Mouse (Mus musculus): ENCODE results near the gene Nudt2.

The Nudt2 gene

DNA sequence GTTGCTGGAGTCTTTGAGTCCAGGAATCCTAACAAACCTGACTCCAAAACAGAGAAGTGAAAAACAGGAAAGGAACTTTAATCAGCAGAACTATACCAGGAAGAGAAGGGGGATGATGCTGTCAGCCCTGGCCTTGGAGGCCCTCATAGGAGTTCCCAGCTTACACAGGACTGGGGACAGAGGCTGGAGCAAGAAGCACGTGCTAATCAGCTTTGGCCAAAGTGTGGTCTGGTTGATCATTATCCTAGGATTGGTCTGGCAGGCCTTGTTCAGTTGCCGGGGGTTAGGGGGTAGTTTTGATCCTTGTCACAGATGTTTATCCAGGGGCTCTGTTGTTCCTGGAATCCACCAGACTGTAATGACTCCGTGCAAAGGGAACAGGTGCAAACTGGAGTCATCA, 29.4 kb downstream of the Nudt2 start:
- DNase-seq (ENCODE audit: low spot score) = no peak

DNA sequence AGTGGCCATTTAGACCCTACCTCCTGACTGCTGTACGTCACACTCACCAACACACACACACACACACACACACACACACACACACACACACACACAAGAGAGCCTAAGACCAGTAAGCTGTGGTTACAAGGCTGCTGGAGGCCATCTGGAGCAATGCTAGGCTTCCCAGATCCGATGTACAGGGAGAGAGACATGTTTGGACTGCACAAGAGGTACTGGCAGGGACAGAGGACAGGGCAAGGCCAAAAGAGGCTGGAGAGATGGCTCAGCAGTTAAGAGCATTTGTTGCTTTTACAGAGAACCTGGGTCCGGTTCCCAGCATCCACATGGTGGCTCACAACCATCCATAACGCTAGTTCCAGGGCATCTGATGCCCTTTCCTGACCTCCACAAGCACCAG, 30.1 kb downstream of the Nudt2 start:
- no peak for DNase-seq (ENCODE audit: low spot score)

DNA sequence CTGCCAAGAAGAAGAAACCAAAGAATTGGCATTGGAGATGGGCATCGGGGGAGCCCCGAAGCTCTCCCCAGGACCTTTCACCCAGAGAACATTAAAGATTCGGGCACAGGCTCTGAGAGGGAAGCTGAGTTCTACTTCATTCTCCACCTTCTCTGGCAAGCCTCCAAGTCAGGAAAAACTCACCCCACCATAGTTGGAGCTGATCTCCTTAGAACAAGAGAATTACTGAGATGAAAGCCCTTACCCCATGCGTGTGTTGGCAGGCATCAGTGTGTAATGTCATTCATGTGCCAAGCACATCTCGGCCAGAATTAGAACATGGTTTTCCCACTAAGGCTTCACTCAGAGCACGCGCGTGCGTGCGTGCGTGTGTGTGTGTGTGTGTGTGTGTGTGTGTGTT, 30.9 kb downstream of the Nudt2 start:
- peak; percentile 36 for DNase-seq (ENCODE audit: low spot score)

DNA sequence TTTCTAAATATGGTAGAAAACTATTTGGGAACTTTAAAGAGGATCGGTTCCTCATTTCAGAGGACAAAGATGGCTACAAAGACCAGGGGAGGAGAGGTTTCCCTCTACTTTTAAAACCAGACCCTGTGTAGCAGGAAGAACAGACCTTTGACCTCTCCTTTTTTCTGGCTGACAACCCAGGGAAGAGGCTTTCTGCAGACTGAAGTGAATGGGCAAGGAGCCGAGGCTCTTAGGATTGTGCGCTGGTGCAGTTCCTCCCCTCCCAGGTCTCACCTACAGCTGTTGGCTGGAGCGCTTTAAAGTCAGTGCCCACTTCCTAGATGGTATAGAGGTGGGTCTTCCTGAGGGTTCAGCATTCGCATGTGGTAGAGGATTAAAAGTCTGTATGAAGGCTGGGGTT, 32.1 kb downstream of the Nudt2 start:
- DNase-seq (ENCODE audit: low spot score) = no peak

DNA sequence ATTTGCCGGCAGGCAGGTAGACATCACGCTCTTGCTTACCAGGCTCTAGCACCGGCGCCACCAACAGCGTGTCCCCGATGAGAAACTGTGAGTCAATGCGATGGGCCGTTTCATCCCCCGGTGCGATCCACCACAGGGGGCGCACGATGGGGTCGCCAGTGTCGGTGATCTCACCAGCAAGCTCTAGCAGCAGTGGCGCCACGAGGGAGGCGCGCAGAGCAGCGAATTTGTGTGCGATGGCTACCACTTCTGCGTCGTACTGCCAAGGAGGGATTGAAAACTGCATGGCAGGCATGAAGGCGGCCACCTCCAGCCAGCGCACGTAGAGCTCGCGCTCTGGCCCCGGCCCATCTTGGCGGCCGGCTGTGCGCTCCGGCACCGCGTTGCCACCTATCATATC, 32.6 kb downstream of the Nudt2 start:
- no peak for DNase-seq (ENCODE audit: low spot score)

DNA sequence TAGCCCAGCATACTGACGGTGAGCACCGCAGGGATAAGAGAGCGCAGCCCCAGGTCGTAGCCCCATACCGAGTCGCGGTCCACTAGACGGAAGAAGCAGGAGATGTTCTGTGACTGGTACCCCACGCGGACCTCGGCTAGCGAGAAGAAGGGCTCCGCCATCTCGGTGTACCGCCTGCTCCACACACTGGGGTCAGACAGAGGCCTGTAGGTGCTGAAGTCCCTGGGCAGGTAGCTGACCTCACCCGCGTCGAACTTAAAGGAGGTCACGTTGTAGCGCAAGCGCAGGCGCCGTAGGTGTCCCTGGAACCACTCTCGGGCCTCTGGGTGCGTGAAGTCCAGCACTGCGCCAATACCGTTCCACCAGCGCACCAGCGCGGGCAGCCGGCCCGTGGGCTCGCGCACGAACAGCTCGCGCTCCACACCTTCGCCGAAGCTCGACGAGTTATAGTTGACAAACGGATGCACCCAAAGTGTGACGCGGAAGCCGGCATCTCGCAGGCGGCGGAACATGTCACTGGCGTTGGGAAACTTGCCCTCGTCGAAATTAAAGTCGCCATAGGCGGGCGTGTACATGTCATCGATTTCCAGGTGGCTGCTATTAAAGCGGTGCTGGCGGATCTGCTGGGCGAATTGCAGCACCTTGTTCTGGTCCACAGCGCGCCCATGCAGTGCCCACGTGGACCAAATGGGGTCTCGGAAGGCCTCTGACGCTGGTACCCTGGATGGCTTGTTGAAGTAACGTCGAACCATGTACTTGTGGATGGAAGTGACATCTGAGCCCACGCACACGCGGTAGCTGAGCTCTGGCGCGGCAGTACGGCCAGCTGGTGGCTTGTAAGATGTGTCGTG, 33.3 kb downstream of the Nudt2 start:
- DNase-seq (ENCODE audit: low spot score) = no peak

DNA sequence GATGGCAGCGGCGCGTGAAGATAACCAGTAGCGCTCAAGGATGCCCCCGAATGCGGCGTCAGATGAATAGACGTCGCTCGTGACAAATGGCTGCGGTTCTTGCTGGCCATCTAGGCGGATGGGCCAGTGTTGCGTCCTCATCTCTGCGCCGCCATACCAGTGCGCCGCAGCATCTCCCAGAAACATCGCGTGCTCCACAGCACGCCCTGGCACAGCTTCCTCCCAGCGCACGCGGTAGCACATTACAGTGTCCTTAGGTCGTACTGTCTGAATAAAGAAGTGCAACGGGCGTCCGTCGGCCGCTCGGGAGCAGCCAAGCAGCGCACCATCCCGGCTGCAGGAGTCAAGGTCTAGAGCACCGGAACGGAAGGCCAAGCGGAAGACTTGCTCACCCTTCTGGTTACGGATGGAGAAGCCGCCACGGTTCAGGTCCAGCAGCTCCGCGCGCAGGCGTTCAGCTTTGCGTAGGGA, 34.0 kb downstream of the Nudt2 start:
- no peak for DNase-seq (ENCODE audit: low spot score)

DNA sequence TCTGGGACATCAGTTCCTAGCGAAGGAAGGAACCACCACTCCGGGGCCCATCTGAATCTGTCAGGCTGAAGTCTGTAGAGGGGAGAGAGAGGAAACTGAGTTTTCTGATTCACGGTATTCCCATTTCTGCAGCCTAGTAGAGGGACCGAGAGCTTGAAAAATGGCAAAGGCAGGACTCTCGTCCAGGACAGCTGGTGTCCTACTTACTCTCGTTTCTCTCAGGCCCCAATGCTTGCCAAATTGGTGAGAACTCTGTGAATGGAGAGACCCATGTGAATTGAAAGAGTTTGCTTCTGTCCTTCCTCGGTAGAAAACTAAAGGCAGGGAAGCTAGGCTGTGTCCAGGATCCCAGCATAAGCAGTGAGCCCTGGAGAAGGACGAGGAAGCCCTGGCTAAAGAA, 34.7 kb downstream of the Nudt2 start:
- DNase-seq (ENCODE audit: low spot score) = no peak

DNA sequence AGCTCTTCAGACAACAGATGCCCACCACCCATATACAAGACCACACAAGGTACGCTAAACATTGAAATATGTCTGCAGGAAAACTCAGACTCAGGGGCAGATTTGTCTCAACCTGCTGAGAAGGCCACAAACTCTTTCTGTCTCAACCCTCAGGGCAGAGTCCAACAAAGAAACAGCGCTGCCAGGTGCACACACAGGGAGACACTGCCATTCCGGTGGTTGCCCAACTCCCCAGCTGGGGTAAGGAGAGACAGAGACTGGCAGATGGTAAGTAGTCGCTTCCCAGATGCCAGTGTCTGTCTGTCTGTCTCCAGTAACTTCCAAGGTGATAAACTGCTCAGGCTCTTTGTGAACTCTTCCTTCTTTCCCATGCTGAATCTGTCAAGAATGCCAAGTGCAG, 35.8 kb downstream of the Nudt2 start:
- no peak for DNase-seq (ENCODE audit: low spot score)

DNA sequence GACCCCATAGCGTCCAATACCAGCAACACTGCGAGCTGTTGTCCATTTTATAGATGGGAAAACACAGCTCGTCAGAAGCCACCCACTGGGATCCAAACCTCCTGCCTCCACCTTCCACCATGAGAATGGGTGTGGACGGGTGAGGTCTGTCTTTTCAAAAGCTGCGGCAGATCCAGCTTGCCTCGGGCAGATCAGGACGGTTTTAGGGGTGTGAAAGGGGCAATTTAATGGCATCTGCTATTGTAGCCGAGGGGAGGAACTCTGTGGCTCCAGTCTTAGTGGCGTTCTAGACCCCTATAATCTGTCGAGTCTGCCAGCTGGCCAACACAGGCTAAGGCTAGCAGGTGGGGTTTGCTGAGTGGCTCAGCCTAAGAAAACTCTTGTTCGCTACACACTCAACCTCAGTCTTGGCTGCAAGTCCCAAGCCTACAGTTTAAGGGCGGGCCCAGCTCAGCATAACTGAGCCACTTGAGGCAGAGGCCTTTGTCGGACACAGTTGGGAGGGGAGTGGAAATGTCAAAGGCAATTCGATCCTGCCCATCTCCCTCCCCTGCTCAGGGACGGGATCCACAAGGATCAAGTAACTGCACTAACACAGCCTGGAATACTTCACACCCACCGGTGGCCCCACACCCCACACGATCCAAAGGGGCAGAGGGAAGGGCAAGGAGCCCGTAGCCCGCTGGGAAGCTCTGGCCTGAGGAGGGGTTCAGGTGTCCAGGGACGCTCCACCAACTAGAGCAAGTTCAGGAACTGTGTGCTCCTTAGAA, 37.4 kb downstream of the Nudt2 start:
- DNase-seq (ENCODE audit: low spot score) = peak; percentile 77

DNA sequence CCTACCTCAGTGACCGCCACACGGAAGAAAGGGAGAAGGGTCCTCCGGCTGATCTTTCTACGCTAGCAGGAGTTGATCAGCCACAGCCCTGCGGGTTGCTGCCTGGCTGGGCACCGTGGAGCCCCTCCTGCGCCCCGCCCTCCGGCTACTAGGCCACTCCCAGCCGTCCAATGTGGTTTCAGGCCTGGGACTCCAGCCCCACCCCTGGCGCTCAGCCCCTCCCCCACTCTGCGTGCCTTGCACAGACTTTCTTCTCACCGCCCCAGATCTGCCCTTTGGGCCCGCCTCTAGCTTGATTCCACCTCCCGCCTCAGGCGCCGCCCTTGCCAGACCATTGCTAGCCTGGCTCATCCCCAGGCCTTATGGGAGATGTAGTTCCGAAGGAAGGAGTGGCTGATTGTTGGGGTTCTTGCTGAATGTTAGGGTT, 38.0 kb downstream of the Nudt2 start, which contains the start of gene AI464131:
Gene AI464131 (minus strand): TSS at position 91 of the 427 bp plus-strand sequence.
- peak; percentile 98 for DNase-seq (ENCODE audit: low spot score)

DNA sequence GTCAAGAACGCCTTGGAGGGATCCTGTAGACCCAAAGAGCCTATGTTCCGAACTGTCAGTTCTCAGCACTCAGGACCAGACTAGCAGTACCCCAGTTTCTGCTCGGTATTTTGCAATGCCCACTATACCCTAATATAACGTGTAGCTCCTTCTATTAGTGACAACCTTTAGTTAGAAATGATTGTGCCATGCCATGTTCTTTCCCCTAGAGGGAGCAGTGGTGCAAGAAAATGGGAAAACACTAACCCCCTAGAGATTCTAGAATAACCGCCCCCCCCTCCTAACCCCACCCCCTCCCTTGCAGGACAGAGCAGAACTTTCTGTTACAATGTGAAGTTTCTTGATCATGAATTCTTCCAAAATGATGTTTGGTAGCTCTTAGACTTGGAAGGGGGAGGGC, 39.4 kb downstream of the Nudt2 start:
- DNase-seq (ENCODE audit: low spot score) = no peak

DNA sequence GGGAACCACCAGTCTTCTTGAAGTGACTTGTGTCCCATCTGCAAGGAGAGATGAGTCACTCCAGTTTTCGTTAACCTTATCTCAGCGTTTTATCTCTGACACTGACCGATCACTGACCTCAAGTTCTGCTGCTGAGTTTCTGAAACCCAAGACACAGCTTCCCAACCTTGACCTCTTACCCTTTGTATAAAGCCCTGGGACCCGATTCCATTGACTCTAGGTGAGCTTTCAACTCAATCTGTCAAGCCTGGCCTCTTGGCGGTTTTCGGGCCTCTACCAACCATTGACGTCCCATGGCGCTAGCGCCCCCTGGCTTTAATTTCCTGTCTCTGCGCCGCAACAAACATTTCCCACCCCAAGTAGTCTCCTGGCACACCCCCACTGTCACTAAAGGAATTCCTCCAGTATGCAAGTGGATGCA, 40.2 kb downstream of the Nudt2 start:
- DNase-seq (ENCODE audit: low spot score) = peak; percentile 35

DNA sequence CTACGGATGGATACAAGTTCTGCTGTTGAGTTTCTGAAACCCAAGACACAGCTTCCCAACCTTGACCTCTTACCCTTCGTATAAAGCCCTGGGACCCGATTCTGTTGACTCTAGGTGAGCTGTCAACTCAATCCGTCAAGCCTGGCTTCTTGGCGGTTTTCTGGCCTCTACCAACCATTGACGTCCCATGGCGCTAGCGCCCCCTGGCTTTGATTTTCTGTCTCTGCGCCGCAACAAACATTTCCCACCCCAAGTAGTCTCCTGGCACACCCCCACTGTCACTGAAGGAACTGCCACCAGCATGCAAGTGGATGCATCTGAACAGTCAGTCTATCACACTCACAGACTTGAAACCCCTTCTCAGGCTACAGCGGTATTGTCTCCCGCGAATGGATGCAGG, 41.2 kb downstream of the Nudt2 start:
- DNase-seq (ENCODE audit: low spot score) = peak; percentile 73

DNA sequence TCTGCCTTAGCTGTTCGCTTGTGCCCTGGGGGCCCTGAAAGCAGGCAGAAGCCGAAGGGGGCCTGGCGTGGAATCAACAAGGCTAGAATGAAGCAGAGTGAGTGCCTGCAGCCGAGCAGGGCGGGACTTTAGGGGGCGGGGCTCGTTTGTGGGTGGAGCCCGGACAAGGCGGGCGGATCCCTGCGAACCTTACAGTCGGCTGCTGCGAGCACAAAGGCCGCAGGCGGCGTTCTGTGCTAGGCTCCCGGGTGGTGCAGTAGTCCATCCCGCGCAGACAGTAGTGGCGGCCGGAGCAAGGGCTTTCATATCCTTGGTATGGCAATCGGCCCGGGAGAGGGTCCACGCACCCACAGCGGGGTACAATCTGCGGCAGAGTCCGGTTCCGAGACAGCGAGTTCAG, 42.0 kb downstream of the Nudt2 start:
- DNase-seq (ENCODE audit: low spot score) = peak; percentile 88

DNA sequence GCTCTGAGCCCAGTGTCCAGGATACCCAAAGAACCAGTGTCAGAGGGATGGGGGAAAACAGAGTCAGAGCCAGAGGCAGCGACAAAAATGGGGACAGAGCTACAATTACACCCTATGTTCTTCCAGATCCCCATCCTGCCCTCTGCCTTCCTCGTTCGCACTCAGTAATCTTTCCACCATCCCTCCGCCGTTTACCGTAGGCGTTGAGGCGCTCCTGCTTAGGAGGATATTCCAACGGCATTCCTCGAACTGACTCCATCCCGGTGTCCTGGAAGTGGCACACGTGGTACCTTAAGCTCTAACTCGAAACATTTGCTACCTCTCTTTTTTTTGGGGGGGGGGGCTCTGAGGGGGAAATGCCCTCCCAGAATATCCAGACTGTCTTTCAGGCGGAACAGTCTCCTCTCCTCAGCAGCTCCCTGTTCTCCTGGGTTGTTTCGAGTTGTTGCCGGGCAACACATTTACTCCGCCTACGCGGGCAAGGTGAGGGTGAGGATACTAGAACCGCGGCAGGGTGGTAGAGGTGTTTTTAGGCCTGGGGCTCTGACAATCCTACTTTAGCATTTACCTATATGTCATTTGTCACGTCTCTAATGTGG, 42.5 kb downstream of the Nudt2 start:
- no peak for DNase-seq (ENCODE audit: low spot score)

DNA sequence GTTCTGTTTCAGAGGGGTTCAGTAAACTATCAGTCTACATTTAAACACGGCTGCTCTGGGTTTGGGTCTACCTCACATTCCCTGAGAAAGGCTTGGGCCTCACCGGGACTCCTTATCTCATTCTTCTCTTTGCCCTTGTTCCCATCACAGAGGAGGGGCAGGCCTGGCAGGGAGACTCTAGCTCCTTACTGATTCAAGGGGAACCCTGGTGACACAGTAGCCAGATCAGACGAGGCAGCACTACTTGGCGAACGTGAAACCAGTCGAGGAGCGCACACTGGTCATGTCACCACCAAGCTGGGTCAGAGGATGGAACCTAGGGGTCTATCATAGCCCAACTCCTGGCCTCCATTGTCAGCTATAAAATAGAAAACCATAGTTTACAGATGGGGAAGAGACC, 43.0 kb downstream of the Nudt2 start:
- DNase-seq (ENCODE audit: low spot score) = no peak

DNA sequence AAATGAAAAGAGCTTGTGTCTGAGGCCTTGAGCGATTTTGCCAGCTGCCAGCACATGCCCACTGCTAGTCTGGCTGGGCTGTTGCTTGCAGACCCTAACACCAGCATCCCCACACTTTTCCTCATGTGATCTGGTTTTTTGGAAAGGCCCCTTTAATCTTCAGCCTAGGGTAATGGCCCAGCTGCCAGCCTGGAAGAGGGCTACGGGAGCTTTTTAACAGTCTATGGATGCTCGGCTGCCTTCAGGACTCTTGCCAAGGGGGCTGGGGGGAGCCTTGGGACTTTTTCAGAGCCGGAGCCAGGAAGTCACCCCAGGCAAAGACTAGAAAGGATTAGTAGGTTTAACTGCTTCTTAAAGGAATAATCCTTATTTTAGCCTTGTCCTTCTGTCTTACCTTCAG, 48.4 kb downstream of the Nudt2 start:
- no peak for DNase-seq (ENCODE audit: low spot score)

DNA sequence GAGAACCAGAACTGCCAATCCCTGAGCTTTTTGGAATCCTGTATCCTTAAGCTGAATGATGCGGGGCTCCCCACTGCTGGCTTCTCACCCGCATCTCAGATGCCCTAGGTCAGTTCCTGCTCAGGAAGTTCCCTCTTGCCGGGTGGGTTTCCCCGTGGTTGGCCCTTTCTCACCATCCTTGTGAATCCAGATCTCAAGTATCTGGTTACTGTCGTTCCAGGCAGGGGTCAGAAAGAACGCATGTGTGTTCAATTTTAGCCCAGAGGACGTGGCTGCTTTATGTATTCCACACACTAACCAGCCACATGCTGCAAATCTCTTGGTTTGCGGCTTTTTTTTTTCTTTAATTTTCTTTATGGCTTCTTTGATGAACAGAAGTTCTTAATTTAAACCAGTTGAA, 48.8 kb downstream of the Nudt2 start:
- no peak for DNase-seq (ENCODE audit: low spot score)

DNA sequence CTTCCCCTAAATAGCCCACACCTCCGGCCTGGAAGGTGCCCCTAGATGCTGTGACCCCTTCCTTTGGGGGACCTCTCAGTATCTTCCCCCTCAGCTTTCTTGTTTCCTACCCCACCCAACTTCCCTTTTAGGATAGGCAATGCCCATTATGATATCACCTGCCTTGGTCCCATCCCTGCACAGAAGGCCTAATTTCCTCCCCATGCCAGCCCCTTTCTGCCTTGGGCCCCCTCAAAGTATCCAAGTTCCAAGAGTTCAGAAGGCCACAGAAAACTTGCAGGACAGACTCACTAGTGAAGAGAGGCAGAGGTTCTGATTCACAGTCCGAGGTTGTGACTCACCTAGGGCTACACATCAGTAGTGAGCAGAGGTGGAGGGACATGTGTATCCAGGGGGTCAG, 52.3 kb downstream of the Nudt2 start, which contains the start of gene 1110017D15Rik:
Gene 1110017D15Rik (minus strand): TSS at position 101 of the 400 bp plus-strand sequence.
- no peak for DNase-seq (ENCODE audit: low spot score)

DNA sequence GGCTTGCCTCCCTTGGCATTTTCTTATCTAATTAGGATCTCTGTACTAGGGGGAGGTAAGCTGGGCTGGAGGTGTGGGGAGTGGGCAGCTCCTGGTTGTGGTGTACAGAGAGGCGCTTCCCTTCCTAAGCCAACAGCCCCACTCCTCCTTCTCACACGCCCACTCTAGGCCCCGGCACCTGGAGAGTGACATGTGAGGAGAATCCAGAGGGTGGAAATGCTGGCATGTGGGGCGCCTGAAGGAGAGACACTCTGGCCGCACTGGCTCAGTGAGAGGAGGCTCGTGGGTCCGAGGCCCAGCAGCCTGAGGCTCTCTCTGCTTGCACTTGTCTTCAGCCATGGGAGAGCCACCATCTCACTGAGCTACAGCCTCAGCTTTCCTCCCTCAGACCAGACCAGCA, 53.4 kb downstream of the Nudt2 start:
- no peak for DNase-seq (ENCODE audit: low spot score)

DNA sequence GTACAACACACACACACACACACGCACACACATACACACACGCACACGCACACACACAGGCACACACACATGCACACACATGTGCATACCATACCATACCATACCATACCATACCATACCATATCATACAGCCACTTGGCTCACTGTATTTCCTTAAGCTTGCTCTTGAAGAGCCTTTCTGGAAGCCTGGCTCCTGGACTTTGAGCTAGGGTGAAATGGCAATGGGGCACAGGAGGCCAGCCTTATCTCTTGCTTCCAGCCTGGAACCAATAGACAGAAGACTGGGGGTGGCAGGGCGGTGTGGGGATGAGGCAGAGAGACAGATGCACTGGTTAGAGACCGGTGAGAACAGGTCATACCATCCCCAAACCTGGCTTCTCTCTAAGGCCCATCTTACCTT, 54.2 kb downstream of the Nudt2 start:
- no peak for DNase-seq (ENCODE audit: low spot score)

DNA sequence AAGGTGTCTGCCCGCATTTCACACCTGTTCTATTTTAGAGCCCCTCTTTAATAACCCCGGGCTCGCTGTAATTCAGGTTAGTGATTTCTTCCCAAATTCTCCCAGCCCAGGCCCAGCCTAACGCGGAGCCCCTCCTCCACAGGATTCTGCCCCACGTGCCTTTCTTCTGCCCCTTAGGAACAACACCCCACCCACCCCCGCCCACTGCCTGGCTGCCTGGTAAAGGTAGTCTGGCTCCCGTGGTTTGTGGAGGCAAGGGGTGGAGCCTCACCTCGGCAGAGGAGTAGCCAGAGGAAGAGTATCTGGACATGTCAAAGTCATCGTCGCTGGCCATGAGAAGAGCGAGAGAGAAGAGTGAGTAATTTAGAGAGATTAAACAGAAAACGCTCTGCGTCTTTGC, 55.7 kb downstream of the Nudt2 start:
- no peak for DNase-seq (ENCODE audit: low spot score)

Data from lung, postnatal 25 days (tissue).